ENCODE assay signal across 9 mouse cellular contexts in the genomic region with DNA sequence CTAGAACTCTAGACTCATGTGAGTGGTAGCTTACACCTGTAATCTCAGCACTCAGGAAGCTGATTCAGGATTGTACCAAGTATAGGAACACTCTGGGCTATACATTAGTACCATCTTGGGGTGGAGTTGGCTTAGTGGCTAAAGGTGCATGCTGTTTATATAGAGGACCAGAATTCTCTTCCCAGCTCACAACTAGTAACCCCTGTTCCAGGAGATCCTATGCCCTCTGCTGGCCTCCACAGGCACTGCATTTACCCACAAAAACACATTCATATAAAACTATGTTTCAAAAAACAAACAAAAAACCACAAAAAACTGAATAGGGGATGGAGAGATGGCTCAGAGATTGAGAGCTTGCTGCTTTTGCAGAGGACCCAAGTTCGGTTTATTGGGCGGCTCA. TPM values are rescaled to one million over a fixed set of nuclear protein-coding genes. Genes with fewer than 3 reads are reported as not detected.
A peak's percentile ranks its signal among the peaks of the same experiment; 100 is the strongest.
DNase-seq lines count a peak whose midpoint lies in the region; ATAC-seq and TF ChIP-seq lines count a peak whose summit lies in the region.
"Had no signal": no experiment of that assay in that cellular context is flagged by ENCODE, and none has a peak within 500 bp of the region (broad histone marks: within the 10 kb centered on the region; RNA-seq: fewer than 3 reads in every experiment).

No protein-coding gene starts in this region.

- H3K4me3 ChIP-seq in CH12.LX (replicated peaks in 1 of 3; ENCODE audit: low read depth in 2 of 3, low read length in 2 of 3, poor library complexity in 1 of 3), result no peak overlapping the region
- no peak overlapping the region for H3K4me3 ChIP-seq in embryonic facial prominence, embryonic 11.5 days (ENCODE audit: low read depth, low read length)
- H3K4me3 ChIP-seq: limb, embryonic 12.5 days had no signal

- H3K27ac ChIP-seq in CH12.LX (ENCODE audit: insufficient read depth, low read depth), result no peak overlapping the region
- no peak overlapping the region for H3K27ac ChIP-seq in embryonic facial prominence, embryonic 11.5 days (replicated peaks; ENCODE audit: low read depth, low read length)
- H3K27ac ChIP-seq: limb, embryonic 12.5 days had no signal

- no peaks in the 10 kb centered on the region for H3K79me2 ChIP-seq in CH12.LX (replicated peaks; ENCODE audit: control insufficient read depth, extremely low read depth, insufficient read depth, poor library complexity, severe bottlenecking)

- H3K4me2 ChIP-seq in CH12.LX (ENCODE audit: insufficient read depth, low read depth, poor library complexity, severe bottlenecking), result no peak overlapping the region
- no peak overlapping the region for H3K4me2 ChIP-seq in embryonic facial prominence, embryonic 11.5 days (ENCODE audit: low read depth, low read length)
- H3K4me2 ChIP-seq: limb, embryonic 12.5 days had no signal

- TF ChIP-seq RAD21 in CH12.LX (IDR thresholded peaks at IDR 0.05; ENCODE audit: low read depth, low read length), result no peak; the same call in 1 of the 2 replicates

- TF ChIP-seq EP300 in CH12.LX (IDR thresholded peaks at IDR 0.05; ENCODE audit: low read length), result no peak

- WGBS in embryonic facial prominence, embryonic 11.5 days, result 36% methylated on average over 2 of the region's 2 CpGs

- dilution Hi-C loops in CH12.LX (cut with MboI; ENCODE audit: extremely low pct_ligation_motif_present, extremely low pct_unique_long_range_greater_than_20kb, low sequenced_read_pairs), result no loop called here

- peaks cover 19 to 38% of the 10 kb centered on the region in 2 experiments for H3K36me3 ChIP-seq in CH12.LX (replicated peaks in 1 of 2; ENCODE audit: control insufficient read depth in 1 of 2, insufficient read depth in 1 of 2, low read length in 1 of 2)
- H3K36me3 ChIP-seq in embryonic facial prominence, embryonic 11.5 days (replicated peaks; ENCODE audit: control insufficient read depth, insufficient read depth, low read depth, low read length), result peaks cover 19% of the 10 kb centered on the region

- peaks cover 0 to 19% of the 10 kb centered on the region in 2 experiments; a peak in 2 of 4 replicates for H3K4me1 ChIP-seq in CH12.LX (ENCODE audit: control insufficient read depth in 1 of 2, insufficient read depth in 2 of 2)
- H3K4me1 ChIP-seq in embryonic facial prominence, embryonic 11.5 days (ENCODE audit: control insufficient read depth, insufficient read depth, low read length), result no peaks in the 10 kb centered on the region
- H3K4me1 ChIP-seq: limb, embryonic 12.5 days had no signal

- DNase-seq in kidney, adult 8-10 months, result peak; percentile 11 to 50
- no peak for DNase-seq in kidney, adult 11 months
- peak; percentile 34 for DNase-seq in CH12.LX (ENCODE audit: extremely low read depth)
- peak; percentile 42 for DNase-seq in T-cell, adult 2 months (ENCODE audit: low spot score)
- DNase-seq in embryonic facial prominence, embryonic 11.5 days (ENCODE audit: low spot score), result peak; percentile 64
- peak; percentile 53 to 62 for DNase-seq in kidney, postnatal 25 days
- DNase-seq in retina, postnatal 1 day, result peak; percentile 41

- no peak for TF ChIP-seq POLR2A in CH12.LX (IDR thresholded peaks at IDR 0.05; ENCODE audit: low read depth, low read length)

- H3K9me3 ChIP-seq in CH12.LX (replicated peaks; ENCODE audit: low read length), result no peaks in the 10 kb centered on the region
- H3K9me3 ChIP-seq in embryonic facial prominence, embryonic 11.5 days (replicated peaks; ENCODE audit: control insufficient read depth, low read length), result no peaks in the 10 kb centered on the region
- H3K9me3 ChIP-seq: limb, embryonic 12.5 days had no signal

- no peak overlapping the region for H3K9ac ChIP-seq in CH12.LX (ENCODE audit: insufficient read depth, low read depth)
- no peak overlapping the region for H3K9ac ChIP-seq in embryonic facial prominence, embryonic 11.5 days (replicated peaks; ENCODE audit: low read length)
- H3K9ac ChIP-seq: limb, embryonic 12.5 days had no signal

- in situ Hi-C loops in CH12.LX (cut with MboI; ENCODE audit: low pct_ligation_motif_present, low pct_unique_long_range_greater_than_20kb, low sequenced_read_pairs), result no loop called here

- TF ChIP-seq CTCF in CH12.LX (conservative IDR thresholded peaks at IDR 0.05 in 1 of 2, IDR thresholded peaks at IDR 0.05 in 1 of 2; ENCODE audit: low read depth in 2 of 2, low read length in 2 of 2), result peak; percentile 67 to 80; a peak in 3 of 4 replicates

- ATAC-seq in embryonic facial prominence, embryonic 11.5 days (replicated peaks; ENCODE audit: insufficient number of reproducible peaks, low FRiP score, low TSS enrichment, low read depth), result no peak

- no peaks in the 10 kb centered on the region for H3K27me3 ChIP-seq in CH12.LX (replicated peaks)
- H3K27me3 ChIP-seq in embryonic facial prominence, embryonic 11.5 days (ENCODE audit: control insufficient read depth, insufficient read depth, low read length), result no peaks in the 10 kb centered on the region
- H3K27me3 ChIP-seq: limb, embryonic 12.5 days had no signal

TF ChIP-seq in CH12.LX, 34 proteins besides CTCF, POLR2A, EP300 and RAD21:
- TF ChIP-seq NRF1 (IDR thresholded peaks at IDR 0.05; ENCODE audit: low read depth, low read length), result no peak
- TF ChIP-seq E2F4 (IDR thresholded peaks at IDR 0.05; ENCODE audit: insufficient replicate concordance, low read depth, low read length), result no peak
- TF ChIP-seq SMC3 (IDR thresholded peaks at IDR 0.05; ENCODE audit: low read depth, low read length), result peak; percentile 37
- TF ChIP-seq ZKSCAN1 (IDR thresholded peaks at IDR 0.05; ENCODE audit: borderline replicate concordance, low read depth, low read length), result no peak

RNA-seq across cellular contexts. Expression of a gene that starts 15.8 kb away (rescaled TPM):
- total RNA-seq in CH12.LX (2012; rRNA removed), result 0.08 and 0.17 TPM in 2 replicates
- total RNA-seq in CH12.LX (2014; rRNA removed), result not detected in 2 replicates
- polyA plus RNA-seq in CH12.LX (2012; ENCODE audit: insufficient read length, low read depth), result 0.56 and 0.61 TPM in 2 replicates
- 0.21 and 0.25 TPM in 2 replicates for polyA plus RNA-seq in embryonic facial prominence, embryonic 11.5 days (2014; fragmentation: Nextera tagmentation; extraction: Ambion mirVana)
- polyA plus RNA-seq: spleen, adult 2 months had no signal

RNA-seq across cellular contexts. Expression of a gene that starts 40.8 kb away (rescaled TPM):
- total RNA-seq in CH12.LX (2012; rRNA removed) (89.1 and 97.8 TPM in 2 replicates), CH12.LX (2014; rRNA removed) (28.8 and 30.9 TPM in 2 replicates)
- polyA plus RNA-seq in CH12.LX (2012; ENCODE audit: insufficient read length, low read depth), result 48.9 and 54.4 TPM in 2 replicates
- 50.7 and 60.0 TPM in 2 replicates for polyA plus RNA-seq in embryonic facial prominence, embryonic 11.5 days (2014; fragmentation: Nextera tagmentation; extraction: Ambion mirVana)
